Mouse (Mus musculus) NIH3T3 (cell line): ENCODE measurements around the gene Gabbr2.

Experiments used
- DNase-seq: peaks from one replicate; pipeline ENCODE4 v3.0.0-alpha.2; 2012; ENCODE audit warnings: low read depth

Gabbr2 gene

GRCm38 (mm10) chr4:46988824-46989223 lies 2.8 kb downstream of the Gabbr2 start:
- DNase-seq: no peak

- DNase-seq: no peak
These were observed 3.4 kb downstream of the Gabbr2 start for GRCm38 (mm10) chr4:46988257-46988656.

GRCm38 (mm10) chr4:46987809-46988208 lies 3.9 kb downstream of the Gabbr2 start:
- DNase-seq: no peak

GRCm38 (mm10) chr4:46986054-46986453 lies 5.6 kb downstream of the Gabbr2 start:
- no peak for DNase-seq

GRCm38 (mm10) chr4:46982912-46983311 lies 8.8 kb downstream of the Gabbr2 start:
- DNase-seq: no peak

- DNase-seq: peak; percentile 9
These were observed 9.6 kb downstream of the Gabbr2 start for GRCm38 (mm10) chr4:46982094-46982493.

- no peak for DNase-seq
These were observed 13.3 kb downstream of the Gabbr2 start for GRCm38 (mm10) chr4:46978371-46978770.

GRCm38 (mm10) chr4:46977161-46977560 lies 14.5 kb downstream of the Gabbr2 start:
- no peak for DNase-seq

GRCm38 (mm10) chr4:46976671-46977071 lies 15.0 kb downstream of the Gabbr2 start:
- DNase-seq: no peak

- no peak for DNase-seq
These were observed 18.4 kb downstream of the Gabbr2 start for GRCm38 (mm10) chr4:46973322-46973721.

GRCm38 (mm10) chr4:46967981-46968380 lies 23.7 kb downstream of the Gabbr2 start:
- DNase-seq: no peak

GRCm38 (mm10) chr4:46966551-46966950 lies 25.1 kb downstream of the Gabbr2 start:
- no peak for DNase-seq

- no peak for DNase-seq
These were observed 30.3 kb downstream of the Gabbr2 start for GRCm38 (mm10) chr4:46961403-46961802.

GRCm38 (mm10) chr4:46960208-46960607 lies 31.5 kb downstream of the Gabbr2 start:
- no peak for DNase-seq

GRCm38 (mm10) chr4:46959776-46960175 lies 31.9 kb downstream of the Gabbr2 start:
- DNase-seq: no peak

- no peak for DNase-seq
These were observed 33.7 kb downstream of the Gabbr2 start for GRCm38 (mm10) chr4:46957955-46958354.

- DNase-seq: no peak
These were observed 34.7 kb downstream of the Gabbr2 start for GRCm38 (mm10) chr4:46956966-46957365.

- no peak for DNase-seq
These were observed 38.7 kb downstream of the Gabbr2 start for GRCm38 (mm10) chr4:46953021-46953420.

- DNase-seq: no peak
These were observed 39.1 kb downstream of the Gabbr2 start for GRCm38 (mm10) chr4:46952562-46952961.

- no peak for DNase-seq
These were observed 57.4 kb downstream of the Gabbr2 start for GRCm38 (mm10) chr4:46934291-46934690.

- DNase-seq: no peak
These were observed 58.1 kb downstream of the Gabbr2 start for GRCm38 (mm10) chr4:46933590-46933989.

GRCm38 (mm10) chr4:46931706-46932397 lies 59.8 kb downstream of the Gabbr2 start:
- DNase-seq: no peak

- DNase-seq: no peak
These were observed 63.6 kb downstream of the Gabbr2 start for GRCm38 (mm10) chr4:46928112-46928511.

GRCm38 (mm10) chr4:46919144-46919543 lies 72.5 kb downstream of the Gabbr2 start:
- no peak for DNase-seq
